Mouse (Mus musculus) thymus, adult 2 months (tissue): Measurements from ENCODE around the gene Evx2.

Experiments used
- CTCF ChIP-seq: fragments of 200-500 bp; IDR thresholded peaks from 2 replicates; pipeline ENCODE4 v1.5.1; 2012; ENCODE audit warnings: mild to moderate bottlenecking, control low read depth, low read length, moderate library complexity, borderline replicate concordance; ENCODE audit not compliant: control insufficient read depth, poor library complexity, insufficient read depth; ENCODE audit errors: extremely low read depth
- POLR2A ChIP-seq: fragments of 200-500 bp; IDR thresholded peaks from 2 replicates; pipeline ENCODE4 v1.6.1; 2012; ENCODE audit warnings: mild to moderate bottlenecking, low read length, control low read depth, moderate library complexity; ENCODE audit not compliant: control insufficient read depth, poor library complexity, insufficient read depth; ENCODE audit errors: extremely low read depth

GRCm38 (mm10) chr2:74606087-74606760, 53.1 kb downstream of the Evx2 start:
- TF ChIP-seq POLR2A (no peak), CTCF (no peak)
